Mouse (Mus musculus) central nervous system, embryonic 18 days (tissue): Measurements from ENCODE around the gene Tfap2b. TPM values are rescaled to one million over a fixed set of nuclear protein-coding genes. Genes with fewer than 3 reads are reported as not detected.

Source experiments
- polyA plus RNA-seq: library from polyadenylated mRNA; depleted of rRNA; stranded (reverse); fragments of >200 nt; gene quantifications from 2 replicates; pipeline ENCODE4 v1.2.3, GENCODE M21; 2012; rRNA removed

The Tfap2b gene
- 22.3 and 22.5 TPM in 2 replicates for polyA plus RNA-seq

GRCm38 (mm10) chr1:19208641-19209358 lies at the start of gene Tfap2b:
TSS of gene Tfap2b (plus strand) at chr1:19208914.

Other genes with a start within 250 kb of the Tfap2b start
- 12.8 and 16.4 TPM in 2 replicates for gene Tfap2d, start 105.9 kb upstream of the Tfap2b start, polyA plus RNA-seq